Mouse (Mus musculus): ENCODE data around the gene 2200002D01Rik.
A peak's percentile ranks its signal among the peaks of the same experiment; 100 is the strongest.

GRCm38 (mm10) chr7:29247314-29247700 is 959 bp downstream of the 2200002D01Rik start:
- TF ChIP-seq CTCF (IDR thresholded peaks at IDR 0.05; ENCODE audit: low read depth, low read length) (peak; percentile 84), TAL1 (conservative IDR thresholded peaks at IDR 0.05; ENCODE audit: low read depth, low read length) (no peak), GATA1 (IDR thresholded peaks at IDR 0.05; ENCODE audit: borderline replicate concordance, low read length) (no peak), GATA2 (IDR thresholded peaks at IDR 0.05; ENCODE audit: borderline replicate concordance, low read depth, low read length) (no peak), POLR2AphosphoS5 (IDR thresholded peaks at IDR 0.05; ENCODE audit: insufficient replicate concordance, low read depth, low read length) (no peak)

Data from G1E (cell line).